Mouse (Mus musculus): Measurements from ENCODE around the gene Galntl6. TPM values are rescaled to one million over a fixed set of nuclear protein-coding genes. Genes with fewer than 3 reads are reported as not detected.

Galntl6 gene
- total and polyA plus RNA-seq, 3 experiments: not detected

- Histone ChIP-seq H3K9ac (ENCODE audit: insufficient read depth, low read depth) (no peak overlapping the region), H3K4me3 (replicated peaks in 1 of 3; ENCODE audit: low read depth in 2 of 3, low read length in 2 of 3, poor library complexity in 1 of 3) (no peak overlapping the region), H3K27ac (ENCODE audit: insufficient read depth, low read depth) (no peak overlapping the region), H3K4me1 (ENCODE audit: control insufficient read depth in 1 of 2, insufficient read depth in 2 of 2) (no peaks in the 10 kb centered on the region), H3K9me3 (replicated peaks; ENCODE audit: low read length) (peaks cover 22% of the 10 kb centered on the region), H3K4me2 (ENCODE audit: insufficient read depth, low read depth, poor library complexity, severe bottlenecking) (no peak overlapping the region), H3K36me3 (replicated peaks in 1 of 2; ENCODE audit: control insufficient read depth in 1 of 2, insufficient read depth in 1 of 2, low read length in 1 of 2) (no peaks in the 10 kb centered on the region), H3K27me3 (replicated peaks) (no peaks in the 10 kb centered on the region), H3K79me2 (replicated peaks; ENCODE audit: control insufficient read depth, extremely low read depth, insufficient read depth, poor library complexity, severe bottlenecking) (no peaks in the 10 kb centered on the region)
- in situ Hi-C loops (cut with MboI; ENCODE audit: low pct_ligation_motif_present, low pct_unique_long_range_greater_than_20kb, low sequenced_read_pairs): no loop called here
- TF ChIP-seq CHD2 (IDR thresholded peaks at IDR 0.05; ENCODE audit: low read length) (no peak), MAX (IDR thresholded peaks at IDR 0.05; ENCODE audit: low read length) (no peak), ZKSCAN1 (IDR thresholded peaks at IDR 0.05; ENCODE audit: borderline replicate concordance, low read depth, low read length) (no peak), CHD1 (IDR thresholded peaks at IDR 0.05; ENCODE audit: low read depth, low read length) (no peak), MAZ (IDR thresholded peaks at IDR 0.05; ENCODE audit: low read depth, low read length) (no peak), MEF2A (IDR thresholded peaks at IDR 0.05; ENCODE audit: borderline replicate concordance, low read depth, low read length) (no peak), KAT2A (IDR thresholded peaks at IDR 0.05; ENCODE audit: insufficient replicate concordance, low read length) (no peak), PAX5 (IDR thresholded peaks at IDR 0.05; ENCODE audit: low read length) (no peak), SMC3 (IDR thresholded peaks at IDR 0.05; ENCODE audit: low read depth, low read length) (no peak), RCOR1 (conservative IDR thresholded peaks at IDR 0.05; ENCODE audit: low read depth, low read length) (no peak)
- no peak for DNase-seq (ENCODE audit: extremely low read depth)
- dilution Hi-C loops (cut with MboI; ENCODE audit: extremely low pct_ligation_motif_present, extremely low pct_unique_long_range_greater_than_20kb, low sequenced_read_pairs): no loop called here
Measured at GRCm38 (mm10) chr8:58801847-58802246, 110.6 kb downstream of the Galntl6 start.

GRCm38 (mm10) chr8:58753769-58754168 is 158.7 kb downstream of the Galntl6 start:
- H3K79me2 ChIP-seq (replicated peaks; ENCODE audit: control insufficient read depth, extremely low read depth, insufficient read depth, poor library complexity, severe bottlenecking): no peaks in the 10 kb centered on the region
- in situ Hi-C loops (cut with MboI; ENCODE audit: low pct_ligation_motif_present, low pct_unique_long_range_greater_than_20kb, low sequenced_read_pairs) (no loop called here), dilution Hi-C loops (cut with MboI; ENCODE audit: extremely low pct_ligation_motif_present, extremely low pct_unique_long_range_greater_than_20kb, low sequenced_read_pairs) (no loop called here)
- H3K9me3 ChIP-seq (replicated peaks; ENCODE audit: low read length): peaks cover 13% of the 10 kb centered on the region
- no peak for TF ChIP-seq KAT2A (IDR thresholded peaks at IDR 0.05; ENCODE audit: insufficient replicate concordance, low read length)
- TF ChIP-seq ZKSCAN1 (IDR thresholded peaks at IDR 0.05; ENCODE audit: borderline replicate concordance, low read depth, low read length): no peak
- no peak for TF ChIP-seq EP300 (IDR thresholded peaks at IDR 0.05; ENCODE audit: low read length)
- no peak for TF ChIP-seq MEF2A (IDR thresholded peaks at IDR 0.05; ENCODE audit: borderline replicate concordance, low read depth, low read length)
- TF ChIP-seq ZMIZ1 (IDR thresholded peaks at IDR 0.05; ENCODE audit: low read depth, low read length): no peak
- no peak for TF ChIP-seq MYC (IDR thresholded peaks at IDR 0.05; ENCODE audit: low read depth, low read length)
- no peak for TF ChIP-seq TBP (conservative IDR thresholded peaks at IDR 0.05; ENCODE audit: low read depth, low read length)
- no peak for TF ChIP-seq SMC3 (IDR thresholded peaks at IDR 0.05; ENCODE audit: low read depth, low read length)
- TF ChIP-seq USF2 (conservative IDR thresholded peaks at IDR 0.05; ENCODE audit: low read depth, low read length): no peak
- no peak for TF ChIP-seq NRF1 (IDR thresholded peaks at IDR 0.05; ENCODE audit: low read depth, low read length)
- TF ChIP-seq TCF12 (IDR thresholded peaks at IDR 0.05; ENCODE audit: low read depth, low read length): no peak
- no peak for TF ChIP-seq MAFK (IDR thresholded peaks at IDR 0.05; ENCODE audit: insufficient replicate concordance, low read length)
- TF ChIP-seq JUND (conservative IDR thresholded peaks at IDR 0.05; ENCODE audit: low read depth, low read length): no peak
- TF ChIP-seq POLR2A (IDR thresholded peaks at IDR 0.05; ENCODE audit: low read depth, low read length): no peak
- TF ChIP-seq ZC3H11A (IDR thresholded peaks at IDR 0.05; ENCODE audit: low read depth, low read length): no peak
- TF ChIP-seq USF1 (IDR thresholded peaks at IDR 0.05; ENCODE audit: low read depth, low read length): no peak
- no peaks in the 10 kb centered on the region for H3K36me3 ChIP-seq (replicated peaks in 1 of 2; ENCODE audit: control insufficient read depth in 1 of 2, insufficient read depth in 1 of 2, low read length in 1 of 2)
- H3K9ac ChIP-seq (ENCODE audit: insufficient read depth, low read depth): no peak overlapping the region
- no peaks in the 10 kb centered on the region for H3K27me3 ChIP-seq (replicated peaks)
- no peak for DNase-seq (ENCODE audit: extremely low read depth)
- H3K27ac ChIP-seq (ENCODE audit: insufficient read depth, low read depth): no peak overlapping the region
- no peaks in the 10 kb centered on the region for H3K4me1 ChIP-seq (ENCODE audit: control insufficient read depth in 1 of 2, insufficient read depth in 2 of 2)
- no peak overlapping the region for H3K4me2 ChIP-seq (ENCODE audit: insufficient read depth, low read depth, poor library complexity, severe bottlenecking)
- H3K4me3 ChIP-seq (replicated peaks in 1 of 3; ENCODE audit: low read depth in 2 of 3, low read length in 2 of 3, poor library complexity in 1 of 3): no peak overlapping the region

All from CH12.LX (cell line).